Mouse (Mus musculus): ENCODE measurements around the gene Pla2g4e.

The Pla2g4e gene

GRCm38 (mm10) chr2:120235947-120236640 is 9.0 kb downstream of the Pla2g4e start:
- no peak for DNase-seq

DNA sequence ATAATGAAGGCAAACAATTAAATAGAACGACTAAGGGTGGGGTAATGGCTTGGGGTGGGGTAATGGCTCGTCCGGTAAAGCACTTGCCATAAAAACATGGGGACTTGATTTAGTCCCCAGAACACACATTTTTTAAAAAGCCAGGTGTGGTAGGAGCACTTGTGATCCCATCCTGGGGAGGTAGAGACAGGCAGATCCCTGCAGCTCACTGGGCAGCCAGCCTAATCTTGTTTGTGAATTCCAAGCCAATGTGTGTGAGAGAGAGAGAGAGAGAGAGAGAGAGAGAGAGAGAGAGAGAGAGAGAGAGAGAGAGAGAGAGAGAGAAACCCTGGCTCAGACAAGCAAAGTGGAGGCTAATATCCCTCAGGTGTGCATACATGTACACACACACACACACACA is 9.8 kb downstream of the Pla2g4e start:
- no peak for DNase-seq

GRCm38 (mm10) chr2:120231642-120232041 is 13.5 kb downstream of the Pla2g4e start:
- no peak for DNase-seq

- DNase-seq = no peak
Observed at GRCm38 (mm10) chr2:120214600-120214999, 30.5 kb downstream of the Pla2g4e start.

GRCm38 (mm10) chr2:120211448-120211847 is 33.7 kb downstream of the Pla2g4e start:
- no peak for DNase-seq

DNA sequence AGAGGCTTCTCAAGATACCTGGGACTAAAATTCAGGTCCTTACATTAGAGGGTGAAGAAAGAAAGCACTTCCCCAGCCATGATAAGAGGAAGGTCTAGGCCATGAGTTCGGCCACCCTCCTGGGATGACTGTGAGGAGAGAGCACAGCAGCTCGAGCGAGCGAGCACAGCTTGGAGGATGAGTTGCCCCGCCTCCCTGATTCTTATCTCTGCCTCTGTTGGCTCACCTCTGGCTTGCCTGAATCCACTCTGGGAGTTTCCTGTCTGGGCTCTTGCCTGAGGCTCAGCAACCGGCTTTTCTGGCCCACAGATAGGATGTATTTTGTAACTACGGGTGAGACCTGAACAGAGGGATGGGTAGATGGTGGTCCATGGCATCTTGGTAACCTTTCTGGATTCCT is 37.2 kb downstream of the Pla2g4e start:
- no peak for DNase-seq

- no peak for DNase-seq
Observed at GRCm38 (mm10) chr2:120207028-120207427, 38.1 kb downstream of the Pla2g4e start.

DNA sequence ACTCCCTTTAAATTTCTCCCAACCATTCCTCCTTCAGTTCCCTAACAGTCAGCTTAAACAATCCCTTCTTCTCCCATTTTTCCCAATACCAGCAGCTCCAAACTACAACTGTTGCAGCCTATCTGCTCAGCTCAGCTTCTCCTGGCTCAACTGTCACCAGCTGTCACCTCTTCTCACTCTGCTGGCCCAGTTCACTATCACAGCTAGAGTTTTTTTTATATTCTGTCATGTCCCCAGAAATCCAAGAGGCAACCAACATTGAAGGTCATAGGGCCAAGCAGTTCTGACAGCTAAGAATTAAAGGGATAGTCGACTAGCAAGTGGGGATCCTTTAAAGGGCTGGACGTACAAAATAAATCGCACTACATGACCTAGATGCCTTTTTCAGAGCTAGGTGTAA is 41.4 kb downstream of the Pla2g4e start:
- no peak for DNase-seq

GRCm38 (mm10) chr2:120200077-120200476 is 45.1 kb downstream of the Pla2g4e start:
- no peak for DNase-seq

- DNase-seq = no peak
Observed at GRCm38 (mm10) chr2:120188174-120188573, 57.0 kb downstream of the Pla2g4e start.

DNA sequence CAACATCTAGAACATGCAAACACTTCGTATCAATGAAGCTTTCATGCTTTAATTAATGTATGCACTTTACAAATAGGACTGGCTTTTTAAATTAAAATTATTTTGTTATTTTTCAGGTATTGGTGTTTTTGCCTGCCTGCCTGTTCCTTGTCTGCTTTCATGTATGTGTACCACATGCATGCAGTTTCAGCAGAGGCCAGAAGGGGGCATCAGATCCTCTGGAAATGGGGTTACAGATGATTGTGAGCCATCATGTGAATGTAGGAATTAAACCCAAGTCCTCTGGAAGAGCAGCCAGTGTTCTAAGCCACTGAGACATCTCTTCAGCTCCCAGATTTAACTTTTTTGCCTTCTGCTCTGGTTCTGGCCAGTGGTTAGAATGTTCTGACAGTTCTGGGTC is 57.6 kb downstream of the Pla2g4e start:
- no peak for DNase-seq

GRCm38 (mm10) chr2:120185527-120186276 is 59.4 kb downstream of the Pla2g4e start:
- DNase-seq = no peak

DNA sequence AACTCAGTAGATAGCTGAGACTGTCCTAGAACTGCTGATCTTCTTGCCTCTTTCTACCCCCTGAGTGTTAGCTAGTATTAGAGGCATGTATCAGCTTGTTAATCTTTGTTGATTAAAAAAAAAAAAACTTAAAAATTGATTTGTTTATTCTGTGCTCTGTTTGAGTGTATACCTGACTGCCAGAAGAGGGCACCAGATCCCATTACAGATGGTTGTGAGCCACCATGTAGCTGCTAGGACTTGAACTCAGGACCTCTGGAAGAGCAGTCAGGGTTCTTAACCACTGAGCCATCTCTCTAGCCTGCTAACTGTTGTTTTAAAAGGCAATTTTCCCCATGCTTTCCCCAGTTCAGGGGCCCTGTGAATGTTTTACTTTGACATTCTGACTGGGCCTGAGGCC is 66.2 kb downstream of the Pla2g4e start:
- no peak for DNase-seq

DNA sequence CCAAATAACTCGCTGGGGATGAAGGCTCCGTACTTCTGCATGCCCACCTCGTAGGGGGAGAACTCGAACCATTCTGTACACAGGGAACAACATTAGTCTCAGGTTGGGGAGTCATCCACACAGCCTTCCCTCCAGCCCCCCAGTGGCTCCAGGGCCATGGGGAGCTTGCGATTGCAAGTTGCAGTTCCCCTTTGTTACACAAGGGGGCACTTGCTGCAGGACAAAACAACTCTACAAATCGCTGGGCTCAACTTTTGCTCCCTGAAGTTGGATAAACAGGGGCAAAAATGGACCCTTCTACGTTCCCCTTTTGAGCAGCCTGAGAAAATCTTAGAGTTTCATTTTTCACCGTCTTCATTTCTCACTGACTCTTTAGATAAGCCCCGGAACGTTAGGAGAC is 71.4 kb downstream of the Pla2g4e start:
- DNase-seq = peak; percentile 63 to 71

- DNase-seq = no peak
Observed at GRCm38 (mm10) chr2:120171362-120171761, 73.8 kb downstream of the Pla2g4e start.

GRCm38 (mm10) chr2:120170726-120171125 is 74.4 kb downstream of the Pla2g4e start:
- peak; percentile 50 to 65 for DNase-seq

- DNase-seq = no peak
Observed at GRCm38 (mm10) chr2:120169382-120169781, 75.8 kb downstream of the Pla2g4e start.

DNA sequence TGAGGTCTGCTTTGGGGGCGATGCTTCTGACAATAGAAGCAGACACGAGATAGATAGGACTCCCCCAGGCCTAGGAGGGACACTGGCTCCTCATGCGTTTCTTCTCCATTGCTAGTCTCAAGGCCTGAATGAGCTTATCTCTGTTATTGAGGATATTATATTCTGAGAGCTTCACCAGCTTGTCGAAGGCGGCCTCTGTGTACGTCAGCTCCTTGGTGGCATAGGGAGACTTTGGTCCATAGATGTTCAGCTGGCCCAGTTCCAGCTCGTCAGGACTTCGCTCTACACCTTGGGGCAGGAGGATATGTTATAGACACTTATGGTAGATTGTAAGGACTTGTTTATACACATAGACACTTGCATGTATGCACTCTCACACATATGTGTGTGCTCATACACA is 77.4 kb downstream of the Pla2g4e start:
- no peak for DNase-seq

GRCm38 (mm10) chr2:120165474-120165873 is 79.7 kb downstream of the Pla2g4e start:
- DNase-seq = no peak

DNA sequence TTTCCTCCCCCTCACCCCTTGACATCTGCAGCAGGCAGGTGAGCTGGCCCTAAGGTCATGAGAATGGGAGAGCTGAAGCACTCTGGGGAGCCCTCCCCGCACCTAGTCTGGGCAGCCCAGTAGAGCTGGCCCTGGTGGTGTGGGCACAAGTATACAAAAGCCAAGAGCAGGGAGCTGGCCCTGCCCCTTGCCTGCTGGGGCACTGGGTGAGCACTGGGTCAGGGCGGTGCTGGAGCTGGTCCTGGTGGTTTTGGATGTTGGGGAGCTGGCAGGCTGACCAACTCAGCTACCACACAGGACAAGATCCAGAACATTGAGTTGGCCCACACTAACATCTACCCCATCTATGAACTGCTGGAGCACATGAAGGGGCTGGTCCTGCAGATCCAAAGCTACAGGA is 85.7 kb downstream of the Pla2g4e start:
- DNase-seq = no peak

GRCm38 (mm10) chr2:120158846-120159245 is 86.3 kb downstream of the Pla2g4e start:
- peak; percentile 29 to 71 for DNase-seq

GRCm38 (mm10) chr2:120158016-120158415 is 87.1 kb downstream of the Pla2g4e start:
- DNase-seq = no peak

DNA sequence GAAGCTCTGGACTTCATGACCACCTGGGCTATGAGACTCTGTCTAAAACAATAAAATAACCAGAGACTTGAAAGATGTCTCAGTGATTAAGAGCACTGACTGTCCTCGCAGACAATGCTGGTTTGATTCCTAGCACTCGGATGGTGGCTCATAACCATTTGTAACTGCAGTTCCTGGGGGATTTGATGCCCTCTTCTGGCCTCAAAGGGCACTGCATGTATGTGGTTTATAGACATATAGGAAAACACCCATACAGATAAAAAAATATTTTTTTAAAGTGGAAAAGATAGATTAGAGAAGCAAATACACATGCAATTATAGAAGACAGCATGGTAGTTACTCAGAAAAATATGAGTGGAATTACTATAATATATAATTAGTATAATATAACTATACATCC is 87.5 kb downstream of the Pla2g4e start:
- no peak for DNase-seq

DNA sequence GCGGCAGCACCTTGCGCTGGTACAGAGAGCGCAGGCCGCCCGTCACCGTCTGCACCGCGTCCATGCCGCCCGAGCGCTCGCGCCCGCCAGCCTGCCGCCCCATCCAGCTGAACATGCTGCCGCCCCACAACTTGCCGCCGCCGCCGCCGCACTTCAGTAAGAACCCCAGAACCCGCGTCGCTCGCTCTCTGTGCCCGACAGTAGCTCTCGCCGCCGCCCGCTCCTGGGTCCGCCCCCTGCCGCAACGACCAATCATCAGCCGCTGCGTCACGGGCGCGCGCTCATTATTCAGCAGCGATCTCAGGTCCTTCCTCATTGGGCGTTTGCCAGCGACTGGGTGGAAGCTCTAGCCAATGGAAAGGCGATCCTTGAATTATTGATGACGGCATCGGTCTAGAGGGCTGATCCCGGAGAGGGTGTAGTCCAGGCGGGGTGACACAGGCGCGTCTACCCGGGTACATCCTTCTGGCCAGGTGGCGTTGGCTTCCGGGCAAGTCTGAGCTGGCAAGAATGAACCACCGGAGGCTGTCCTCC is 90.7 kb downstream of the Pla2g4e start, which contains the start of gene Ehd4:
TSS of gene Ehd4 (minus strand) at position 246 of the 534 bp plus-strand sequence.
- peak; percentile 99 to 100 for DNase-seq

All from kidney, postnatal 25 days (tissue).